Mouse (Mus musculus): ENCODE measurements around the gene Magix. TPM values are rescaled to one million over a fixed set of nuclear protein-coding genes. Genes with fewer than 3 reads are reported as not detected.
A peak's percentile ranks its signal among the peaks of the same experiment; 100 is the strongest.

Magix gene
- polyA plus RNA-seq, 1 experiment: not detected

GRCm38 (mm10) chrX:7662936-7663335, 18.1 kb downstream of the Magix start:
- no peak for TF ChIP-seq EP300 (IDR thresholded peaks at IDR 0.05; ENCODE audit: insufficient read depth, low read depth, low read length)
- TF ChIP-seq CTCF (IDR thresholded peaks at IDR 0.05; ENCODE audit: low read depth, low read length): no peak
- no peak for TF ChIP-seq POLR2A (IDR thresholded peaks at IDR 0.05; ENCODE audit: insufficient read depth, low read length)

GRCm38 (mm10) chrX:7661086-7661485, 20.0 kb downstream of the Magix start:
- Histone ChIP-seq H3K4me1 (ENCODE audit: control insufficient read depth, insufficient read depth, low read length) (no peaks in the 10 kb centered on the region), H3K27ac (ENCODE audit: insufficient read depth, low read length) (no peak overlapping the region), H3K9me3 (replicated peaks; ENCODE audit: control insufficient read depth, insufficient read depth, low read length, poor library complexity, severe bottlenecking) (no peaks in the 10 kb centered on the region), H3K36me3 (ENCODE audit: control insufficient read depth, insufficient read depth, low read length, poor library complexity, severe bottlenecking) (no peaks in the 10 kb centered on the region), H3K27me3 (ENCODE audit: control insufficient read depth, insufficient read depth, low read length, poor library complexity, severe bottlenecking) (no peaks in the 10 kb centered on the region), H3K4me3 (ENCODE audit: low read depth, low read length) (no peak overlapping the region), H3K9ac (ENCODE audit: low read depth, poor library complexity, severe bottlenecking) (no peak overlapping the region)
- no peak for TF ChIP-seq EP300 (IDR thresholded peaks at IDR 0.05; ENCODE audit: insufficient read depth, low read depth, low read length)
- TF ChIP-seq CTCF (IDR thresholded peaks at IDR 0.05; ENCODE audit: low read depth, low read length): no peak
- TF ChIP-seq POLR2A (IDR thresholded peaks at IDR 0.05; ENCODE audit: insufficient read depth, low read length): no peak

More at GRCm38 (mm10) chrX:7662936-7663335, 18.1 kb downstream of the Magix start:
- no peaks in the 10 kb centered on the region for H3K4me1 ChIP-seq (ENCODE audit: control insufficient read depth, insufficient read depth, low read length)
- H3K27ac ChIP-seq (ENCODE audit: insufficient read depth, low read length): no peak overlapping the region
- H3K9me3 ChIP-seq (replicated peaks; ENCODE audit: control insufficient read depth, insufficient read depth, low read length, poor library complexity, severe bottlenecking): no peaks in the 10 kb centered on the region
- H3K27me3 ChIP-seq (ENCODE audit: control insufficient read depth, insufficient read depth, low read length, poor library complexity, severe bottlenecking): no peaks in the 10 kb centered on the region
- no peak overlapping the region for H3K4me3 ChIP-seq (ENCODE audit: low read depth, low read length)
- H3K36me3 ChIP-seq (ENCODE audit: control insufficient read depth, insufficient read depth, low read length, poor library complexity, severe bottlenecking): no peaks in the 10 kb centered on the region
- H3K9ac ChIP-seq (ENCODE audit: low read depth, poor library complexity, severe bottlenecking): no peak overlapping the region

- Histone ChIP-seq H3K4me1 (ENCODE audit: control insufficient read depth, insufficient read depth, low read length) (no peaks in the 10 kb centered on the region), H3K36me3 (ENCODE audit: control insufficient read depth, insufficient read depth, low read length, poor library complexity, severe bottlenecking) (no peaks in the 10 kb centered on the region), H3K27ac (ENCODE audit: insufficient read depth, low read length) (0 out of 2 replicates have a peak overlapping the region, but pooled peaks have one; percentile 45), H3K9ac (ENCODE audit: low read depth, poor library complexity, severe bottlenecking) (no peak overlapping the region), H3K4me3 (ENCODE audit: low read depth, low read length) (no peak overlapping the region), H3K27me3 (ENCODE audit: control insufficient read depth, insufficient read depth, low read length, poor library complexity, severe bottlenecking) (no peaks in the 10 kb centered on the region), H3K9me3 (replicated peaks; ENCODE audit: control insufficient read depth, insufficient read depth, low read length, poor library complexity, severe bottlenecking) (no peaks in the 10 kb centered on the region)
- TF ChIP-seq POLR2A (IDR thresholded peaks at IDR 0.05; ENCODE audit: insufficient read depth, low read length) (no peak), EP300 (IDR thresholded peaks at IDR 0.05; ENCODE audit: insufficient read depth, low read depth, low read length) (no peak), CTCF (IDR thresholded peaks at IDR 0.05; ENCODE audit: low read depth, low read length) (no peak)
These were observed 22.1 kb downstream of the Magix start for GRCm38 (mm10) chrX:7658785-7659589.

GRCm38 (mm10) chrX:7658031-7658784, 22.8 kb downstream of the Magix start:
- H3K27me3 ChIP-seq (ENCODE audit: control insufficient read depth, insufficient read depth, low read length, poor library complexity, severe bottlenecking): no peaks in the 10 kb centered on the region
- peak overlapping the region; percentile 58; the same call in 1 of the 2 replicates for H3K9ac ChIP-seq (ENCODE audit: low read depth, poor library complexity, severe bottlenecking)
- H3K27ac ChIP-seq (ENCODE audit: insufficient read depth, low read length): no peak overlapping the region
- TF ChIP-seq EP300 (IDR thresholded peaks at IDR 0.05; ENCODE audit: insufficient read depth, low read depth, low read length) (no peak), POLR2A (IDR thresholded peaks at IDR 0.05; ENCODE audit: insufficient read depth, low read length) (no peak), CTCF (IDR thresholded peaks at IDR 0.05; ENCODE audit: low read depth, low read length) (no peak)
- no peaks in the 10 kb centered on the region for H3K9me3 ChIP-seq (replicated peaks; ENCODE audit: control insufficient read depth, insufficient read depth, low read length, poor library complexity, severe bottlenecking)
- H3K4me1 ChIP-seq (ENCODE audit: control insufficient read depth, insufficient read depth, low read length): no peaks in the 10 kb centered on the region
- peak overlapping the region; percentile 42 for H3K4me3 ChIP-seq (ENCODE audit: low read depth, low read length)
- H3K36me3 ChIP-seq (ENCODE audit: control insufficient read depth, insufficient read depth, low read length, poor library complexity, severe bottlenecking): no peaks in the 10 kb centered on the region

- no peaks in the 10 kb centered on the region for H3K36me3 ChIP-seq (ENCODE audit: control insufficient read depth, insufficient read depth, low read length, poor library complexity, severe bottlenecking)
- no peaks in the 10 kb centered on the region for H3K9me3 ChIP-seq (replicated peaks; ENCODE audit: control insufficient read depth, insufficient read depth, low read length, poor library complexity, severe bottlenecking)
- H3K27ac ChIP-seq (ENCODE audit: insufficient read depth, low read length): no peak within 1 kb of the TSS
- TF ChIP-seq POLR2A (IDR thresholded peaks at IDR 0.05; ENCODE audit: insufficient read depth, low read length) (no peak), EP300 (IDR thresholded peaks at IDR 0.05; ENCODE audit: insufficient read depth, low read depth, low read length) (no peak), CTCF (IDR thresholded peaks at IDR 0.05; ENCODE audit: low read depth, low read length) (no peak)
- H3K4me3 ChIP-seq (ENCODE audit: low read depth, low read length): peak within 1 kb of the TSS; percentile 67
- peak within 1 kb of the TSS; percentile 58 for H3K9ac ChIP-seq (ENCODE audit: low read depth, poor library complexity, severe bottlenecking)
- no peaks in the 10 kb centered on the region for H3K27me3 ChIP-seq (ENCODE audit: control insufficient read depth, insufficient read depth, low read length, poor library complexity, severe bottlenecking)
- no peaks in the 10 kb centered on the region for H3K4me1 ChIP-seq (ENCODE audit: control insufficient read depth, insufficient read depth, low read length)
These were observed 23.8 kb downstream of the Magix start, which contains the start of gene Prickle3 for GRCm38 (mm10) chrX:7657221-7657639. Prickle3 (plus strand) TSS chrX:7657260.

Measured in ES-Bruce4 (cell line).